Mouse (Mus musculus): ENCODE data around the gene Tmem35b.

DNA sequence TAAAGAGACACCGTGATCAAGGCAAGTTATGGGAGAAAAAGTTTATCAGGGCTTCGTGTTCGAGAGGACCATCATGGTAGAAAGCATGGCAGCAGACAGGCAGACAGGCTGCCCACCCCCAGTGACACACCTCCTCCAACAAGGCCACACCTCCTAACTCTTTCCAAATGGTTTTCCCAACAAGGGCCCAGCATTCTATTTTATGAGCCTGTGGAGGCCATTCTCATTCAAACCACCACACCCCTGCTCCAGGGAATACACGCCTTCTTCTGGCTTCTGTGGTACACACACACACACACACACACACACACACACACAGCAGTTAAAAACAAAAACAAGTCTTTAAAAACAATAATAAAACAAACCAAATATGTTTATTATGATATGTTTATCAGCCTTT is 34.3 kb downstream of the Tmem35b start:
- no peak for TF ChIP-seq GATA1 (IDR thresholded peaks at IDR 0.05; ENCODE audit: borderline replicate concordance, low read length)
- no peak for TF ChIP-seq FLI1 (IDR thresholded peaks at IDR 0.05; ENCODE audit: low read length)

All from megakaryocyte, embryonic 14.5 days (primary cell).